Mouse (Mus musculus): ENCODE results near the gene Krt42. TPM values are rescaled to one million over a fixed set of nuclear protein-coding genes. Genes with fewer than 3 reads are reported as not detected.
"Not testable (repeated sequence)": the region's sequence is repeated elsewhere in the genome, so short reads cannot be mapped to it uniquely, and the experiment has no call there.

The Krt42 gene
- polyA plus RNA-seq (2014; fragmentation: Nextera tagmentation; extraction: Ambion mirVana) = not detected in 2 replicates

GRCm38 (mm10) chr11:100269821-100270332, at the start of gene Krt42:
Gene Krt42 (minus strand): TSS chr11:100269871.
- Histone ChIP-seq H3K36me3 (ENCODE audit: control insufficient read depth, insufficient read depth, low read length) (no peaks in the 10 kb centered on the region), H3K27ac (ENCODE audit: low read length) (no peak within 1 kb of the TSS), H3K4me1 (ENCODE audit: control insufficient read depth, insufficient read depth, low read length) (no peaks in the 10 kb centered on the region), H3K9ac (replicated peaks; ENCODE audit: low read depth, low read length) (no peak within 1 kb of the TSS), H3K4me2 (replicated peaks; ENCODE audit: low read depth, low read length) (no peak within 1 kb of the TSS), H3K27me3 (ENCODE audit: control insufficient read depth, insufficient read depth, low read length) (no peaks in the 10 kb centered on the region), H3K9me3 (ENCODE audit: control insufficient read depth, low read depth, low read length) (no peaks in the 10 kb centered on the region), H3K4me3 (ENCODE audit: low read depth, low read length) (no peak within 1 kb of the TSS)
- no peak for ATAC-seq (ENCODE audit: insufficient number of reproducible peaks, insufficient read depth, low FRiP score, low read depth)
- WGBS = 90% methylated on average over 7 of the region's 7 CpGs

- Histone ChIP-seq H3K4me3 (ENCODE audit: low read depth, low read length) (peak overlapping the region; percentile 10), H3K4me2 (replicated peaks; ENCODE audit: low read depth, low read length) (peak overlapping the region; percentile 32), H3K9ac (replicated peaks; ENCODE audit: low read depth, low read length) (no peak overlapping the region), H3K4me1 (ENCODE audit: control insufficient read depth, insufficient read depth, low read length) (no peaks in the 10 kb centered on the region), H3K36me3 (ENCODE audit: control insufficient read depth, insufficient read depth, low read length) (peaks cover 19% of the 10 kb centered on the region), H3K27me3 (ENCODE audit: control insufficient read depth, insufficient read depth, low read length) (no peaks in the 10 kb centered on the region), H3K9me3 (ENCODE audit: control insufficient read depth, low read depth, low read length) (no peaks in the 10 kb centered on the region), H3K27ac (ENCODE audit: low read length) (no peak overlapping the region)
- no peak for ATAC-seq (ENCODE audit: insufficient number of reproducible peaks, insufficient read depth, low FRiP score, low read depth)
- WGBS = 82% methylated on average over 10 of the region's 10 CpGs
These were observed 49.1 kb upstream of the Krt42 start for GRCm38 (mm10) chr11:100318529-100319451.

GRCm38 (mm10) chr11:100317826-100318380, 48.2 kb upstream of the Krt42 start:
- Histone ChIP-seq H3K4me3 (ENCODE audit: low read depth, low read length) (no peak overlapping the region), H3K27ac (ENCODE audit: low read length) (no peak overlapping the region), H3K4me1 (ENCODE audit: control insufficient read depth, insufficient read depth, low read length) (no peaks in the 10 kb centered on the region), H3K27me3 (ENCODE audit: control insufficient read depth, insufficient read depth, low read length) (no peaks in the 10 kb centered on the region), H3K4me2 (replicated peaks; ENCODE audit: low read depth, low read length) (no peak overlapping the region), H3K36me3 (ENCODE audit: control insufficient read depth, insufficient read depth, low read length) (peaks cover 19% of the 10 kb centered on the region), H3K9ac (replicated peaks; ENCODE audit: low read depth, low read length) (no peak overlapping the region), H3K9me3 (ENCODE audit: control insufficient read depth, low read depth, low read length) (no peaks in the 10 kb centered on the region)
- WGBS = 38% methylated on average over 6 of the region's 6 CpGs
- no peak for ATAC-seq (ENCODE audit: insufficient number of reproducible peaks, insufficient read depth, low FRiP score, low read depth)

GRCm38 (mm10) chr11:100315439-100315838, 45.8 kb upstream of the Krt42 start:
- H3K27me3 ChIP-seq (ENCODE audit: control insufficient read depth, insufficient read depth, low read length) = no peaks in the 10 kb centered on the region
- 91% methylated on average over 5 of the region's 5 CpGs for WGBS
- no peak overlapping the region for H3K9ac ChIP-seq (replicated peaks; ENCODE audit: low read depth, low read length)
- no peaks in the 10 kb centered on the region for H3K4me1 ChIP-seq (ENCODE audit: control insufficient read depth, insufficient read depth, low read length)
- ATAC-seq (ENCODE audit: insufficient number of reproducible peaks, insufficient read depth, low FRiP score, low read depth) = no peak
- H3K9me3 ChIP-seq (ENCODE audit: control insufficient read depth, low read depth, low read length) = no peaks in the 10 kb centered on the region
- H3K4me2 ChIP-seq (replicated peaks; ENCODE audit: low read depth, low read length) = no peak overlapping the region
- H3K36me3 ChIP-seq (ENCODE audit: control insufficient read depth, insufficient read depth, low read length) = no peaks in the 10 kb centered on the region
- no peak overlapping the region for H3K4me3 ChIP-seq (ENCODE audit: low read depth, low read length)
- H3K27ac ChIP-seq (ENCODE audit: low read length) = no peak overlapping the region

- Histone ChIP-seq H3K27me3 (ENCODE audit: control insufficient read depth, insufficient read depth, low read length) (no peaks in the 10 kb centered on the region), H3K36me3 (ENCODE audit: control insufficient read depth, insufficient read depth, low read length) (no peaks in the 10 kb centered on the region), H3K4me3 (ENCODE audit: low read depth, low read length) (no peak overlapping the region), H3K9ac (replicated peaks; ENCODE audit: low read depth, low read length) (no peak overlapping the region), H3K9me3 (ENCODE audit: control insufficient read depth, low read depth, low read length) (no peaks in the 10 kb centered on the region), H3K4me1 (ENCODE audit: control insufficient read depth, insufficient read depth, low read length) (no peaks in the 10 kb centered on the region), H3K27ac (ENCODE audit: low read length) (no peak overlapping the region), H3K4me2 (replicated peaks; ENCODE audit: low read depth, low read length) (no peak overlapping the region)
- ATAC-seq (ENCODE audit: insufficient number of reproducible peaks, insufficient read depth, low FRiP score, low read depth) = no peak
- 91% methylated on average over 6 of the region's 6 CpGs for WGBS
These were observed 43.8 kb upstream of the Krt42 start for GRCm38 (mm10) chr11:100313424-100313823.

GRCm38 (mm10) chr11:100312096-100312679, 42.5 kb upstream of the Krt42 start:
- no peaks in the 10 kb centered on the region for H3K4me1 ChIP-seq (ENCODE audit: control insufficient read depth, insufficient read depth, low read length)
- H3K36me3 ChIP-seq (ENCODE audit: control insufficient read depth, insufficient read depth, low read length) = no peaks in the 10 kb centered on the region
- no peaks in the 10 kb centered on the region for H3K9me3 ChIP-seq (ENCODE audit: control insufficient read depth, low read depth, low read length)
- H3K4me2 ChIP-seq (replicated peaks; ENCODE audit: low read depth, low read length) = no peak overlapping the region
- no peak overlapping the region for H3K9ac ChIP-seq (replicated peaks; ENCODE audit: low read depth, low read length)
- H3K27ac ChIP-seq (ENCODE audit: low read length) = no peak overlapping the region
- no peak overlapping the region for H3K4me3 ChIP-seq (ENCODE audit: low read depth, low read length)
- no peaks in the 10 kb centered on the region for H3K27me3 ChIP-seq (ENCODE audit: control insufficient read depth, insufficient read depth, low read length)
- WGBS = 24% methylated on average over 5 of the region's 5 CpGs
- no peak for ATAC-seq (ENCODE audit: insufficient number of reproducible peaks, insufficient read depth, low FRiP score, low read depth)

GRCm38 (mm10) chr11:100311656-100312055, 42.0 kb upstream of the Krt42 start:
- Histone ChIP-seq H3K9me3 (ENCODE audit: control insufficient read depth, low read depth, low read length) (no peaks in the 10 kb centered on the region), H3K4me2 (replicated peaks; ENCODE audit: low read depth, low read length) (no peak overlapping the region), H3K9ac (replicated peaks; ENCODE audit: low read depth, low read length) (no peak overlapping the region), H3K4me3 (ENCODE audit: low read depth, low read length) (no peak overlapping the region), H3K27ac (ENCODE audit: low read length) (no peak overlapping the region), H3K4me1 (ENCODE audit: control insufficient read depth, insufficient read depth, low read length) (no peaks in the 10 kb centered on the region), H3K36me3 (ENCODE audit: control insufficient read depth, insufficient read depth, low read length) (no peaks in the 10 kb centered on the region), H3K27me3 (ENCODE audit: control insufficient read depth, insufficient read depth, low read length) (no peaks in the 10 kb centered on the region)
- no peak for ATAC-seq (ENCODE audit: insufficient number of reproducible peaks, insufficient read depth, low FRiP score, low read depth)
- 53% methylated on average over 1 of the region's 1 CpGs for WGBS

GRCm38 (mm10) chr11:100308672-100309071, 39.0 kb upstream of the Krt42 start:
- H3K4me2 ChIP-seq (replicated peaks; ENCODE audit: low read depth, low read length); H3K4me1 ChIP-seq (ENCODE audit: control insufficient read depth, insufficient read depth, low read length); H3K36me3 ChIP-seq (ENCODE audit: control insufficient read depth, insufficient read depth, low read length); H3K27ac ChIP-seq (ENCODE audit: low read length); H3K9me3 ChIP-seq (ENCODE audit: control insufficient read depth, low read depth, low read length); ATAC-seq (ENCODE audit: insufficient number of reproducible peaks, insufficient read depth, low FRiP score, low read depth); H3K9ac ChIP-seq (replicated peaks; ENCODE audit: low read depth, low read length); H3K27me3 ChIP-seq (ENCODE audit: control insufficient read depth, insufficient read depth, low read length); H3K4me3 ChIP-seq (ENCODE audit: low read depth, low read length): not testable (repeated sequence)
- 96% methylated on average over 4 of the region's 6 CpGs for WGBS
